Mouse (Mus musculus) forebrain, embryonic 16.5 days (tissue): ENCODE data around the gene Sytl3. TPM values are rescaled to one million over a fixed set of nuclear protein-coding genes. Genes with fewer than 3 reads are reported as not detected.
A peak's percentile ranks its signal among the peaks of the same experiment; 100 is the strongest.
"Not testable (repeated sequence)": the region's sequence is repeated elsewhere in the genome, so short reads cannot be mapped to it uniquely, and the experiment has no call there.

Experiments
- ATAC-seq: fragments of 200-750 bp; cut with Nextera tagmentation; 2 replicates; pipeline ENCODE4 v1.8.0; 2017; ENCODE audit warnings: mild to moderate bottlenecking, moderate library complexity
- H3K27ac ChIP-seq: fragments of 300-500 bp; sonication (generic); 2 replicates; pipeline ENCODE4 v1.5.1; 2014; ENCODE audit warnings: low read length, control low read depth
- H3K27me3 ChIP-seq: fragments of 300-500 bp; sonication (generic); replicated peaks from 2 replicates; pipeline ENCODE4 v1.6.1; 2014; ENCODE audit warnings: low read length; ENCODE audit not compliant: control insufficient read depth, insufficient read depth
- H3K36me3 ChIP-seq: fragments of 300-500 bp; sonication (generic); 2 replicates; pipeline ENCODE4 v1.6.1; 2014; ENCODE audit not compliant: control insufficient read depth, insufficient read depth
- H3K4me1 ChIP-seq: fragments of 300-500 bp; sonication (generic); replicated peaks from 2 replicates; pipeline ENCODE4 v1.6.1; 2014; ENCODE audit warnings: low read length; ENCODE audit not compliant: control insufficient read depth, insufficient read depth
- H3K4me2 ChIP-seq: fragments of 300-500 bp; sonication (generic); 2 replicates; pipeline ENCODE4 v1.6.1; 2014; ENCODE audit warnings: mild to moderate bottlenecking, low read length, control low read depth
- H3K4me3 ChIP-seq: fragments of 300-500 bp; sonication (generic); replicated peaks from 2 replicates; pipeline ENCODE4 v1.5.1; 2014; ENCODE audit warnings: mild to moderate bottlenecking, low read length, control low read depth
- H3K9ac ChIP-seq: fragments of 300-500 bp; sonication (generic); replicated peaks from 2 replicates; pipeline ENCODE4 v1.6.1; 2014; ENCODE audit warnings: low read depth, low read length, control low read depth
- H3K9me3 ChIP-seq: fragments of 300-500 bp; sonication (generic); 2 replicates; pipeline ENCODE4 v1.6.1; 2016; ENCODE audit warnings: low read length; ENCODE audit not compliant: control insufficient read depth
- WGBS: fragments of 180-500 bp; shearing (Covaris S2); extraction: QIAGEN DNeasy Blood & Tissue Kit; methylation state at CpG from one replicate; pipeline ENCODE4 v1.1.7; 2014; 5-methylcytosine and 5-hydroxymethylcytosine counted together
- polyA plus RNA-seq: library from polyadenylated mRNA; unstranded; fragments of >200 nt; fragmentation: Nextera tagmentation; extraction: Ambion mirVana; gene quantifications from 2 replicates; pipeline ENCODE4 v1.2.1, GENCODE M21; 2015

Sytl3 gene
- polyA plus RNA-seq, 1 experiment from 2014 or later = 0.30 TPM

GRCm38 (mm10) chr17:6713944-6714343, 55.1 kb downstream of the Sytl3 start:
- not testable (repeated sequence) for H3K4me2 ChIP-seq, H3K9ac ChIP-seq, H3K27ac ChIP-seq, H3K4me1 ChIP-seq, ATAC-seq, H3K9me3 ChIP-seq, H3K36me3 ChIP-seq, H3K27me3 ChIP-seq, H3K4me3 ChIP-seq
- WGBS = 76% methylated on average over 8 of the region's 8 CpGs

DNA sequence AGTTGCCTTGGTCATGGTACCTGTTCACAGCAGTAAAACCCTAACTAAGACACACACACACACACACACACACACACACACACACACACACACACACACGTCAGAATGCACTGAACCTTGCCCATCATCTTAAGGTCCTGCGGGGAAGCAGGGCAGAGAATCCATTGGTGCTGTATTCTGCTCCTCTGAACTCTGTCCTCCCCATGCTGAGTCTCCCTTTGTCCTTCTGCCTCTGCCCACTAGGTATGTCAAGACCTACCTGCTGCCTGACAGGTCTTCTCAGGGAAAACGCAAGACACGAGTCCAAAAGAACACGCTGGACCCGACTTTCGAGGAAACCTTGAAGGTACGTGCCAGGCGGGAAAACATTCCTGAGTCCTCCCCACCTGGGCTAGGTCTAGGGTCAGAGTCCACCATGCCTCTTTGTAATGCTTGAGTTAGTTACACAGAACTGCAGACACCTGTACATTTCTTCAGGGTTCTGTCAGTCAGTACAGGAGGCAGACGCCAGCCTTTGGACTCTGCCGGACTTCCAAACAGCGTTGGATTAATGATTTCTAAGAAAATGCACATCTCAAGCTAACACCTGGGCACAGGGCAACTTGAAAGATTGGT, 69.2 kb downstream of the Sytl3 start:
- Histone ChIP-seq H3K27me3 (no peaks in the 10 kb centered on the region), H3K27ac (no peak overlapping the region), H3K9me3 (no peaks in the 10 kb centered on the region), H3K9ac (no peak overlapping the region), H3K36me3 (no peaks in the 10 kb centered on the region), H3K4me2 (no peak overlapping the region), H3K4me3 (no peak overlapping the region), H3K4me1 (peaks cover 10% of the 10 kb centered on the region)
- 95% methylated on average over 12 of the region's 12 CpGs for WGBS
- no peak for ATAC-seq

DNA sequence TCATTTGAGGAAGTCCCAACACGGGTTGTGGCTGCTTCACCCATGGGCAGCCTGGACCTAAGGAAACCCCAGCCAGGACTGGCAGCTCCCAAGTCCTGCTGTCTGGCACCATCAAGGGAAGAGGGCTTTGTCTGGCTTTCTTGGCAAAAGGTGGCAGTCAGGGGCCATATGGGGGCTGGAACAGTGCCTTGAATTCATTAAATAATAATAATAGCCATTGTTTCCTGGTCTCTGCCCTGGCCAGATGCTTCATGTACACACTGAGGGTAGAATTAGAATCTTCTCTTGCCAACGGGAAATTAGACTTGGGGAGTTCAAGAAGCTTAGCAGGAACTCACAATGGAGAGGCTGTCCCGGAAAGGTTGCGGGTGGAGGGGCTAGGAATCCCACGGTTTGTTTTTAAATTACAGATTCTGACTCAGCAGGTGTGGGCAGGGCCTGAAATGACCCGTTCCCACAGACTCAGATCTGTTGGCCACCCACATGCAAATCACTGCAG, 70.4 kb downstream of the Sytl3 start:
- H3K4me2 ChIP-seq = no peak overlapping the region
- 5% methylated on average over 6 of the region's 6 CpGs for WGBS
- H3K9ac ChIP-seq = no peak overlapping the region
- H3K36me3 ChIP-seq = no peaks in the 10 kb centered on the region
- H3K9me3 ChIP-seq = no peaks in the 10 kb centered on the region
- peak overlapping the region; percentile 70 for H3K27ac ChIP-seq
- no peak overlapping the region for H3K4me3 ChIP-seq
- H3K4me1 ChIP-seq = peaks cover 10% of the 10 kb centered on the region
- H3K27me3 ChIP-seq = no peaks in the 10 kb centered on the region
- peak; percentile 94 for ATAC-seq

- Histone ChIP-seq H3K4me3 (no peak overlapping the region), H3K36me3 (no peaks in the 10 kb centered on the region), H3K4me2 (no peak overlapping the region), H3K4me1 (peaks cover 10% of the 10 kb centered on the region), H3K27me3 (no peaks in the 10 kb centered on the region), H3K27ac (no peak overlapping the region), H3K9me3 (no peaks in the 10 kb centered on the region), H3K9ac (no peak overlapping the region)
- WGBS = 82% methylated on average over 8 of the region's 8 CpGs
- ATAC-seq = no peak
Measured at GRCm38 (mm10) chr17:6731132-6731531, 72.2 kb downstream of the Sytl3 start.

DNA sequence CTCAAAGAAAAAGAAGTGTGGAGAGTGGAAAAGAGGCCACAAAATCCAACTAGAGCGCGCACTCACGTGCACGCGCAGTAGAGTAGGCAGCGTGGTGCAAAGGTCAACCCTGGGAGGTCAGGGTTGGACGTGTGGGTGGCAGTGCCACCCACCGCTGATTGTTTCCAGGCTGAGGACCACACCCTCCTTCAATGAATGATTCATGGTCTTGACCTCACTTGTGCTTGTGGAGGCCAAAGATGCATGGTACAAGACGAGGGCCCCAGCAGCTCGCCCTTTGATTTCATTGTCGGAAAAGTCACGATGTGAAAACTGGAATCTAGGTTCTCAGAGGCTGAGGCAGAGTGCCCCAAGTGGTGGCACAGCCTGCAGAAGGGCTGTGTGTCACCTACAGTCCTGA, 72.7 kb downstream of the Sytl3 start:
- Histone ChIP-seq H3K4me2 (no peak overlapping the region), H3K4me1 (peaks cover 10% of the 10 kb centered on the region), H3K27me3 (no peaks in the 10 kb centered on the region), H3K9ac (no peak overlapping the region), H3K4me3 (no peak overlapping the region), H3K27ac (no peak overlapping the region), H3K36me3 (no peaks in the 10 kb centered on the region), H3K9me3 (no peaks in the 10 kb centered on the region)
- 92% methylated on average over 12 of the region's 12 CpGs for WGBS
- ATAC-seq = no peak

DNA sequence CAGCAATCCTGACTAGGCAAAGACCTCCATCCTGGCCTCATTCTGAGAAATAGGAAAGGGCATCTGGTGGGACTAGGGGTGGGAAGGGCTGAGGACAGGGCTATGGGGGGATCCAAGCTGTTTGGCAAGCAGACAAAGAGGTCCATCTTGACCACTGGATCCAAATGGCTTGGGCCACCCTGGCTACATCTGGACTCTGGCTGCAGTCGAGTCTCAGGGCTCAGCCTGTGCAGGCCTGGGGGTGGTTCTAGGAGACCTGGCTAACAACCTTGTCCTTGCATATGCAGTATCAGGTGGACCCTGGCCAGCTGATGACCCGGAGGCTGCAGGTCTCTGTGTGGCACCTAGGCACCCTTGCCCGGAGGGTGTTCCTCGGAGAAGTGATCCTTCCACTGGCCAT, 73.8 kb downstream of the Sytl3 start:
- no peak overlapping the region for H3K4me2 ChIP-seq
- no peaks in the 10 kb centered on the region for H3K36me3 ChIP-seq
- WGBS = 97% methylated on average over 4 of the region's 4 CpGs
- H3K27me3 ChIP-seq = no peaks in the 10 kb centered on the region
- H3K4me3 ChIP-seq = no peak overlapping the region
- peaks cover 14% of the 10 kb centered on the region for H3K4me1 ChIP-seq
- H3K9me3 ChIP-seq = no peaks in the 10 kb centered on the region
- no peak overlapping the region for H3K27ac ChIP-seq
- ATAC-seq = no peak
- H3K9ac ChIP-seq = no peak overlapping the region

DNA sequence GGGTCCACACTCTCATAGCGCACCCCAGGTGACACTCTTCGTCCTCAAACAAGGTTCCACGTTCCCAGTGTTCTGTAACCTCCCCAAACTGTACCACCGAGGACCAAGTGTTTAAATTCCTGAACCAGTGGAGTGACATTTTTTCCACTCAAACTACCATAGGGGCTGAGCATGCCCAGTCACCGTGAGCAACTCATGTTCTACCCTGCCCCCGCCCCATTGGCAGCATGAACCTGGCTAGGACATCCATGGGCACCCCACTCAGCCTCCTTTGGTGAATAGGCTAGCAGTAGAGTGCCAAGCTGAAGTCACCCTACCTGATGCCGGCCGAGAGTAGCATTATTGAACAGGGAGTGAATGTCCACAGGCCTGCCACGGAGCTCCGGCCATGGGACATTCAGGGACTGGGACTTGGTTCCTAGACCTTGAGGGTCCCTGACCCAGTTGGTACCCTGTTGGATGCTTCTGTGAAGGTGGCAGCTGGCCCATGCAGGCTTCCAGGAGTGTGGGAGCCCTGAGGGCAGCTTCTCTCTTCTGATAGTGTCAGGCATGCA, 74.5 kb downstream of the Sytl3 start:
- H3K4me1 ChIP-seq = peaks cover 14% of the 10 kb centered on the region
- H3K27me3 ChIP-seq = no peaks in the 10 kb centered on the region
- no peaks in the 10 kb centered on the region for H3K36me3 ChIP-seq
- H3K9me3 ChIP-seq = no peaks in the 10 kb centered on the region
- H3K27ac ChIP-seq = no peak overlapping the region
- H3K4me2 ChIP-seq = no peak overlapping the region
- ATAC-seq = no peak
- WGBS = 95% methylated on average over 10 of the region's 10 CpGs
- no peak overlapping the region for H3K4me3 ChIP-seq
- no peak overlapping the region for H3K9ac ChIP-seq

- Histone ChIP-seq H3K36me3 (peaks cover 6% of the 10 kb centered on the region), H3K4me2 (no peak overlapping the region), H3K4me3 (no peak overlapping the region), H3K4me1 (peaks cover 4% of the 10 kb centered on the region; the same call in 1 of the 2 replicates), H3K27me3 (no peaks in the 10 kb centered on the region), H3K27ac (no peak overlapping the region), H3K9me3 (no peaks in the 10 kb centered on the region), H3K9ac (no peak overlapping the region)
- WGBS = 93% methylated on average over 12 of the region's 12 CpGs
- ATAC-seq = no peak
Measured at GRCm38 (mm10) chr17:6734746-6735441, 76.0 kb downstream of the Sytl3 start.

DNA sequence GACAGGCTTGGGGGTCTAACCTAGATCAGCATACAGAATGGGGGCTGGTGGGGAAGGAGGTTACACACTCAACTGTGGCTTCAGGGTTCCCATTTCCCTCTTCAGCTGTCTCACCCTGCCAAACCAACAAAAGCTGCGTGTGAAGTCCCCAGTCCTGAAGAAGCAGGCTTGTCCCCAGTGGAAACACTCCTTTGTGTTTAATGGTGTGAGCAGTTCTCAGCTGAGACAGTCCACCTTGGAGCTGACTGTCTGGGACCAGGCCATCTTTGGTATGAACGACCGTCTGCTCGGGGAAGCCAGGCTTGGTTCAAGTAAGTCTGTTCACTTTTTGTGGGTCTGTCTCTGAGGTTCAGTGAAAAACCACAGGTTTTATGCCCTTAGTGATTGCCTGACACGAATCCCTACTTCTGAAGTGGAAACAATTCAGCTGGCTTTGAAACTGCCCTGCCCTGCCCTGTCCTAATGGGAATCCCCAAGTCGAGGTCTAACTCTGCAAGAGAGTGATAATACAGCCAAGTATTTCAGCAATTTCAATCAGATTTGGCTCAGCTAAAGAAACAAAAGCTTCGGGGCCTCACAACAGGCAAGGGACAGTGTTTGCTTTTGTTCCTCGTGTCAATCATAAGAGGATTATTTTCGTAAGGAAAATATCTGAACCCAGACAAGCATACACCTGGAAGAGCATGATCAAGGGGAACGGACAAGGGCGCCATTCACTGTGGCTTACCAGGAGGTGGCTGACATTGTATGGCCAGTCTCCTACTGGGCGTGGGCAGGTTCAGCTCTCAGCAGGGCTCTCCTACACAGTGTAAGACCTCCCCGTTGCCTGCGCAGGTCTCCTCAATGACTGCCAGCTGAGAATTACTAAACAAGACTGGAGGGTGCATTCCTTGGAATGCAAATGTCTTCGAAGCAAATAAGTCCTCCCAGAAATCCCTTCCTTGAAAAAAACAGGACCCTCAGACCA, 77.7 kb downstream of the Sytl3 start:
- WGBS = 16% methylated on average over 15 of the region's 15 CpGs
- Histone ChIP-seq H3K4me1 (peaks cover 9% of the 10 kb centered on the region), H3K4me3 (no peak overlapping the region), H3K4me2 (no peak overlapping the region), H3K27me3 (no peaks in the 10 kb centered on the region), H3K9me3 (no peaks in the 10 kb centered on the region), H3K27ac (0 out of 2 replicates have a peak overlapping the region, but pooled peaks have one; percentile 13), H3K36me3 (peaks cover 6% of the 10 kb centered on the region), H3K9ac (no peak overlapping the region)
- no peak for ATAC-seq
